Comparison of ENCODE assay signal across 8 mouse cellular contexts in the genomic region with DNA sequence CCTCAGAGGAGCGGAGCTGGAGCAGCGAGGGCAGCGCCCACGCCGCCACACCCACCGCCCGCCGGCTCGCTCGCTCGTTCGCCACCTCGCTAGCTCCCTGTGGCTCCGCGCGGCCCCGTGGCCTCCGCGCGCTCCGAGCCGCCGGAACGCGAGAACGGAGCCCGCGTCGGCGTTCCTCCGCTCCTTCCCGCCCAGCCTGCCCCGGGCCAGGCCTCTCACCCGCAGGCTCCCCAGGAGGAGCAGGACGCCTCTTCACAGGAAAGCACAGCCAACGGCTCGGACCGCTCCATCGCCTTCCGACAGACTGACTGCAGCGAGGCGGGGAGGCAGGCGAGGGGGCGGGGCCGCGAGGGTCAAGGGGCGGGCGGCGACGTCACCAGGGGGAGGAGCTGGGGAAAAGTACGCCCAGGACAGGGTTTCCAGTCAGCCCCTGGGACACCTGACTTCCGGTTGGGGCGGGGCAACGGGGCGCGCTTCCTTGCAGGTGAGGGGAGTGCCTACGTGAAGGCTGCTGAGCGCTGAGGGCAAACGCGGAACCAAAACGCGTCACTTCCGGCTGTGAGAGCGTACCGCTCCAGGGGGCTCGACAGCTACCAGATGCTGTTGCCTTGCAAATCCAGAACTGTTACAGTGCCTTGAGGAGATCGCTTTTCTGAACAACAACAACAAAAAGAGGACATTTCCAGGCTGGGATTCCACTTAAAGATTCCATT. TPM values are rescaled to one million over a fixed set of nuclear protein-coding genes. Genes with fewer than 3 reads are reported as not detected.
DNase-seq lines count a peak whose midpoint lies in the region; ATAC-seq and TF ChIP-seq lines count a peak whose summit lies in the region.

A gene (minus strand): TSS at position 355 of the 713 bp plus-strand sequence.

- WGBS in hindbrain, embryonic 13.5 days = under 1% methylated on average over 62 of the region's 67 CpGs

- H3K9me3 ChIP-seq in hindbrain, embryonic 13.5 days = no peaks in the 10 kb centered on the region

- peak within 1 kb of the TSS; percentile 88 for H3K9ac ChIP-seq in hindbrain, embryonic 13.5 days

- H3K4me3 ChIP-seq in hindbrain, embryonic 13.5 days = peak within 1 kb of the TSS; percentile 79

- DNase-seq in Patski (ENCODE audit: low read depth, low spot score) = peak; percentile 90
- DNase-seq in cerebellum, postnatal 14 days = peak; percentile 100
- DNase-seq in frontal cortex, postnatal 14 days (ENCODE audit: low spot score in 2 of 2) = peak; percentile 98
- DNase-seq in layer of hippocampus, postnatal 25 days (ENCODE audit: extremely low spot score in 1 of 2, low spot score in 1 of 2) = peak; percentile 94 to 96
- DNase-seq in lung, postnatal 25 days (ENCODE audit: low spot score) = peak; percentile 99
- DNase-seq in retina, embryonic 14.5 days (ENCODE audit: low spot score) = peak; percentile 97
- peak; percentile 100 for DNase-seq in thymus, postnatal 4 days

- peaks cover 18% of the 10 kb centered on the region for H3K4me1 ChIP-seq in hindbrain, embryonic 13.5 days (replicated peaks)

- POLR2A ChIA-PET in Patski (lab: Charles Lee) = interaction anchor here (0.8 kb wide), 1 partner anchor 10 kb away, joined by 3 read pairs; no protein-coding TSS in a partner anchor

- TF ChIP-seq CTCF in Patski (IDR thresholded peaks at IDR 0.05) = no peak

- CTCF ChIA-PET in Patski (lab: Charles Lee) = interaction anchor here (1.0 to 2.3 kb wide), 6 partner anchors 10 to 110 kb away, joined by 3 to 7 read pairs (median 5); no protein-coding TSS in a partner anchor

- no peaks in the 10 kb centered on the region for H3K27me3 ChIP-seq in Patski
- H3K27me3 ChIP-seq in hindbrain, embryonic 13.5 days = no peaks in the 10 kb centered on the region

- peaks cover 11% of the 10 kb centered on the region; the same call in 1 of the 2 replicates for H3K36me3 ChIP-seq in hindbrain, embryonic 13.5 days

- peak; percentile 97 for ATAC-seq in Patski
- ATAC-seq in hindbrain, embryonic 13.5 days (ENCODE audit: low FRiP score) = peak; percentile 99

- in situ Hi-C loops in Patski (cut with MboI; ENCODE audit: low pct_unique_long_range_greater_than_20kb) = no loop called here

- peak within 1 kb of the TSS; percentile 79 for H3K4me2 ChIP-seq in hindbrain, embryonic 13.5 days

- peak within 1 kb of the TSS; percentile 97 for H3K27ac ChIP-seq in hindbrain, embryonic 13.5 days

RNA-seq across cellular contexts. Expression of the gene that starts here (rescaled TPM):
- 21.5 TPM for polyA plus RNA-seq in Patski (2021)
- polyA plus RNA-seq in hindbrain, embryonic 13.5 days (2015; fragmentation: Nextera tagmentation; extraction: Ambion mirVana) = 13.6 and 14.1 TPM in 2 replicates
- 10 to 100 TPM; 18.0 to 20.8 TPM for total RNA-seq in layer of hippocampus, postnatal 25 days (2021)

Comparison
In these comparisons a context has a peak if more than half of its experiments do, and no peak if none do; other contexts are left out.
1. Peak in every context shown above with its lines: DNase-seq, ATAC-seq, H3K4me3 ChIP-seq and H3K27ac ChIP-seq.